Mouse (Mus musculus) cerebellum, adult 11 months (tissue): ENCODE measurements around the gene Zfp296.
A peak's percentile ranks its signal among the peaks of the same experiment; 100 is the strongest.

Experiments used
- DNase-seq: peaks from one replicate; pipeline ENCODE4 v3.0.0; 2022

Gene Zfp296

DNA sequence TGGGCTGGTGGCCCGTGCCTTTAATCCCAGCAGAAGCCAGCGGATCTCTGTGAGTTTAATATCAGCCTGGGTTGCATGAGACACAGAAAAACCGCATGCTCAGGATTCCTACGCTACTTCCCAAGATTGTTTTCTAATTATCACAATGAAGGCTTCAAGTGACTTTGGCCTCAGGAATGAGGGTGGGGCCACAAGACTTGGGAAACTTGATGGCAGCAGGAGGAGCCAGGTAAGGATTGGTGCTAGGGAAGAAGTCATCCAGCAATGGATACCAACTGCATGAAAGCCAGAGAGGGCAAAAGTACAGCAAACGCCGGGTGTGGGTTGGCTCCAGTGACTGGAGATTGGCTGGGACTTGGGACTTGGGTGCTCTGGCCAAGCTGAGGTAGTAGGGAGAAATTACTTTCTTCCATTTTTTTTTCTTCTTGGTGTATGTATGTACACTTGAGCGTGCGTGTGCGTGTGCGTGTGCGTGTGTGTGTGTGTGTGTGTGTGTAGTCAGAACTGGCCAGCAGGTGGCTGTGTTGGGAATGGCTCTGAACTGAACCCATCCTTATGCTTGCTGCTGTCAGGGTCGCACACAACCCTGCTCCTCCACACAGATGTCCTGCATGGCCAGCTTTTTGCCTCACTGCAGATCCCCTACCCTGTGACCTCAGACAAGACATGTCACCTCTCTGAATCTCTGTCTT lies 32.7 kb downstream of the Zfp296 start:
- no peak for DNase-seq

DNA sequence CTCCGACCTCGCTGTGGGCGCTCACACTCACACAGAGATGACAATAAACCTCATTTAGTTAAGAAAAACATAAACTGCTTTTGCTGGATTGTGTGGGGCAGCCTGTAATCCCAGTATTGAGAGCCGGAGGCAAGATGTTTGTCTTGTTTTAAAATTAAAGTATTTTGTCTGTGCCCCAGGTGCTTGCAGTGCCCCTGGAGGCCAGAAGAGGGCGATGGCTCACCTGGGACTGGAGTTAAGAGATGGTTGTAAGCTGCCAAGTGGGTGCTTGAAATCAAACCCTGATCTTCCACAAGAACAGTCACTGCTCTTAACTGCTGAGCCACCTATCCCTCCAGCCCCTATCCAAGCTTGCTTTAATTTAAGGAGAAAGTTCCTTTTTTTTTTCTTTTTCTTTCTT lies 33.9 kb downstream of the Zfp296 start:
- DNase-seq, result no peak

DNA sequence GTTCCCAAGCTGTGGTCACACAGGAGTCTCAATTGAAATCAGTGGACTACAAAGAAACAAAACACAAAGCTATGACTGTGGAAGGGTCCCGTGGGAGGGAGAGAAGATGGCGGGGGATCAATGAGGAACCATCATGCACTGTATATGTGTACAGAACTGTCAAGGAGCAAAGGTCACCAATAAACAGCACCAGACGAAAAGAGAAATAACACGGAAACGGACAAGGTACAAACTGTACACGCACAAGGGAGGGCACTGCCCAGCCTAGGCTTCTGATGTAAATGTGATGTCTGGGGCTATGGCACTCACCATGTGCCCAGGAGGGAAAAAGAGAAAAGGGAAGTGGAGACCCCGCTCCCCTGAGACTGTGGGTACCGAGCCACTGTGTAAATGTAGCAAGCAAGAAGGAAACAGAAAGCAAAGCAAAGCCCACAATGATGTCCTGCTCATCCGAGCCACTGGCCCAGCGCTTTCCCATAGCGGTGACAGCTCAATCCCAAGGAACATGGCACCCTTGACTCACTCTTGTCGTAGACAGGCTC lies 38.0 kb downstream of the Zfp296 start:
- DNase-seq, result no peak

DNA sequence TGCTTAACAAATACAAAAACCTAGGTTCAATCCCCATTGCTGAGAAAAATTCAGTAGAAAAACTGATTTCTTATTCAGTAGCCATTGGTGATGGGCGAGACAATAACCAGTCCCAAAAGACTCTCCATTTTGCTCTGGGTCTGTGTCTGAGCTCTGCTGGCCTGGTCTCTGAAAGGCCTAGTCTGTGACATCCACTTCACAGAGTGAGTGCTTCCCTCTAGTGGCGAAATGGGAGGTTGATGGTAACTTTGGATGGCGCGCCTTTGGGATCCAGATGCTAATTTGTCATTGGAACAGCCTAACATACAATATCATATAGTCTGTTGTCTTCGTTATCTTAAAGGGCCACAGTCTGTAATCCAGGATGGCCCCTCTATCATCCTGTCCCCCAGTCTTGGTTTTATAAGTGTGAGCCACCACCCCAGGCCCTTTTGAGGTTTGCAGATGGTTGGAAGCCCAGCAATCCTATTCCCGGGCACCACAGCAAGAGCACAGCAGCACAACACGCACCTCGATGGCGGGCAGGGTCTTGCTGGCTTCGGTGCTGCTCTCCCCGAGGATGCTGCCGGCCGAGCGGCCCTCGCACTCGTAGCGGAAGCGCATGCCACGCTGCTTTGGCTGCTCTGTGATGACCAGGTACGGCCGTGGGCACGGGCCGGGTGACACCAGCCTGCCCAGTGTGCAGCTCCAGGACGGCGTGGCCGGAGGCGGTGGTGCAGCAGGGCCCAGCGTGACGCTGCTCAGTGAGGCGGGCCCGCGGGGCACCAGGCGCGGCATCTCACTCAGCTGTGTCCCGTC lies 42.1 kb downstream of the Zfp296 start:
- DNase-seq, result peak; percentile 66

DNA sequence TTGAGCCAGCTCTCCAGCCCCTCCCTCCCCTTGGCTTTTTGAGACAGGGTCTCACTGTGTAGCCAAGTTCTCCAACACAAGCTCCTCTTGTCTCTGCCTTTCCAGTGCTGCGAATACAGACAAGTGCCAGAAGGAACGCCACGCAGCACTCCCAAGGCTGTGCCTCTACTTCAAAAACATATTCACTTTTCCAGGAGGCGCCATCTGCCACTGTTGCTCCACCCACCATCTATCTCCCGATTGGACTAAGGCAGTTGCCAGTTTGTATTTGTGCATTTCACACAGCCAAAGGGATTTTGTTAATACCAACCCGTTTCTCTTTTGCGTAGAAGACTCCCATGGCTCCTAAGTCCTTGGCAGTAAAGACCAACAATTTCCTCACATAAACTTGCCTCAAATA lies 43.7 kb downstream of the Zfp296 start:
- DNase-seq, result no peak

DNA sequence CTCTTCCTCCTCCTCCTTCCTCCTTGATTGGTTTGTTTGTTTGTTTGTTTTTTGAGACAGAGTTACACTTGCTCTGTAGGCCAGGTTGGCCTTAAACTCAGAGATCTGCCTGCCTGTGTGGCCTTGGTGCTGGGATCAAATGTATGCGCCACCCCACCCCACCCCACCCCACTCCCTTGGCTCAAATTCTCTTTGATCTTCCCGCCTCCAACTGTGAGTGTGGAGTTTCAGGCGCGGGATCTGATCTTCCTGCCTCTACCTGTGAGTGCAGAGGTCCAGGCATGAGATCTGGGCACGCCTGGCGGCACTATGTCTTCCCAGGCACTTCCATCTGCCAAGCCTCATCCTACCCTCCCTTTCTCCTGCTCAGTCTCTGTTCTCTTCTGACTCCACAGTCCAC lies 45.2 kb downstream of the Zfp296 start:
- DNase-seq, result no peak

DNA sequence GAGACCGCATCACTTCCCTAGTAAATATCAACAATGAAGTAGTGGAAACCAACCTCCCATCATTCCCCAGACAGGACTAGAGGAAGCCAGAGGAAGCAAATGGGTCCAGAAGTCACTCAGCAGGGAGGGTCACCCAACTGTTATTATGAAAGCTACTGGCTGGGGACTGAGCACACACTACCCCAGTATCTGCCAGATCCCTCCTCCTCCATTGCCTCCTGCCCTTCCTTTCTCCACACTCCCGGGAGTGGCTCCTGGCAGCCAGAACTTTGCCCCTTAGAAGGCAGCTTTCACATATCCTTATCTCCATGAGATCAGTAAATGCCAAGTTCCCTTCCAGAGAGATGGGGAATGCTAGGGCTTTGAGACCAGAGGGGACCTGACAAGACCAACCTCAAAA lies 46.3 kb downstream of the Zfp296 start:
- DNase-seq, result no peak

DNA sequence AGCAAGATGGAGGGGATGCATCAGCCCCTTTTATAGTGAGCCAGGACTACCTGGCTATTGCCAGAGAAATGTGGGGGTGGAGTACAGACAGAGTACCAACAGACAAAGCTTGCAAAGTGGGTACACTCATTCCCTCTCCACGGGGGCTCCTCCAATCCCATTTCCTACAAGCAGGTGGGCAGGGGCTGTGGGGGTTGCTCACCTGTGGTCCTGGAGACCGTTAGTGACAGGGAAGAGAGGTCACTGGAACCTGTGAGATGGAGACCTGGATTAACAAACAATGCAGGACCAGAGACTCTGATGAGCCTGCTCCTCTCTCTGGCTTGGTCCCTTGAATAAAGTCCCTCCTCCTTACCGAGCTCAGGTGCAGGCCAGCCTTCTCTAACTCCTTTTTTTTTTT lies 50.6 kb downstream of the Zfp296 start:
- DNase-seq, result no peak

DNA sequence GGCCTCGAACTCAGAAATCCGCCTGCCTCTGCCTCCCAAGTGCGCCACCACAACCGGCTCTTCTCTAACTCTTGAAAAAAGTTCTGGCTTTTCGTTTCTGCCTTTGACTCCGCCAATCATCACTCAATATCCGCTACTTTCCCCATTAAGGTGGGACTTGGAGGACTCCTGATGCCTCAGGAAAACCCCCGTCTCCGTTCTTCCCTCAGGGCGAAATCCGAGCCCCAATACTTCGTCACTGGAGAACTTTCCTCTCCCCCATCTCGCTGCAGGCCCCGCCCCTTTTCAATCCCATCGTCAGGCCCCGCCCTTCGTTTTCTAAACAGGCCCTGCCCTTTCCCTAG lies 51.1 kb downstream of the Zfp296 start:
- no peak for DNase-seq

DNA sequence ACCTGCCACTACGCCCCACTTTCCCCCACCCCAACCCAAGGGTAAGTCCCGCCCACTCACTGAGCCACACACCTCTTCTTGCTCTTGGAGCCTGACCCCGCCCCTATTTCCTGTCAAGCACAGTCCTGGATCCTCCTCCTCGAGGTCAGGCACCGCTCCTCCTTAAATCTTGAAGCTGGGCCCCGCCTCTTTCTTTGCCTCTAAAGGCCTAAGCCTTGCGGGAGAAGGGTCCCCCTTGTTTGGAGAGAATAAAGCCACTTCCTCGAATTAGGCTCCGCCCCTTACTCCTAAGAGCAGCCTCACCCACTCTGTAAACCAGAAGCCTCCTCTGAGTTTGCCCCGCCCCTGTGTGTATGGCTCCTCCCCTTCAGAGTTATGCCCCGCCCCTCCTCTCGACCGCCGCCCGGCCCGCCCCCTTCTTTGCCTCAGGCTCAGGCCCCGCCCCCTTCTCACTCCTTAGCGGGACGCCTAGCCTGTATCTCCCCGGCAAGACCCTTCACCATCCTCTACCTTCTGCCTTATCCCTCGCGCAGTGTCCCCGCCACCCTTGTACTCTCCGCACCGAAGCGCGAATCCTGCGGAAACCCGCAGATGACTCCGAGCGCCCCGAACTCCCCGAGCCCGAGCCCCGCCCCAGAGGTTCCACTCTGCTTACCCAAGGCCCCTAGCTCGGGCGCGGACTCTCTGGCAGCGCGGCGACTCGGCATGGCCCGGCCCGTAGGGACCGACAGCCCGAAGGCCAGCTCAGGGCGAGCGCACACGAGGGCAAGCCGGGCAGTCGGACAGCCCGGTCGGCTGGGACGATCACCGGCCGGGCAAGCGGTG lies 51.7 kb downstream of the Zfp296 start:
- DNase-seq, result peak; percentile 75

DNA sequence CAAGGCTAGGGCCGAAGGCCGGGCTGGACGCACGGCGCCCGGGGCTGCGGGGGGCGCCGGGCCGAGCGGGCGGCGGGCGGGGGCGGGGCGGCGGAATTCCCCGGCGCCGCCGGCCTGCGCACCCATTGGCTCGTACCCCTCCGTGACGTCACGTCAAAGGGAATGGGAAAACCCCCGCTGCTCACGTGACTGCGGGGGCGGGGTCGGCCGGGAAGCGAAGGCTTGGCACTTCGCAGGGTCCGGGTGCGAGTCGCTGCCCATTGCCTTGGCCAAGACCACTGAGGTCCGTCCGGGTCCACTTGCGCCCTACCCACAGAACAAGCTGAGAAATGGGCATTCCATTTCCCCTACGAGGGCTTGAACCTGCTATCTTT lies 52.3 kb downstream of the Zfp296 start, which contains the start of gene Relb:
Gene Relb, minus strand, starts transcription at position 78 of the 374 bp plus-strand sequence.
- peak; percentile 83 for DNase-seq
